Mouse (Mus musculus) central nervous system, embryonic 18 days (tissue): ENCODE results near the gene Serpinh1. TPM values are rescaled to one million over a fixed set of nuclear protein-coding genes. Genes with fewer than 3 reads are reported as not detected.

Experiments used
- polyA plus RNA-seq: library from polyadenylated mRNA; depleted of rRNA; stranded (reverse); fragments of >200 nt; gene quantifications from 2 replicates; pipeline ENCODE4 v1.2.3, GENCODE M21; 2012; rRNA removed

Serpinh1 gene
- 91.7 and 128 TPM in 2 replicates for polyA plus RNA-seq

GRCm38 (mm10) chr7:99352526-99353400 is at the start of gene Serpinh1:
Serpinh1 (minus strand) TSS chr7:99353239.

GRCm38 (mm10) chr7:99381214-99382087 is 28.4 kb upstream of the Serpinh1 start, which contains the start of gene Gdpd5:
Gdpd5 (plus strand) TSS chr7:99381414.

Other genes with a start within 250 kb of the Serpinh1 start
- 12.8 and 13.3 TPM in 2 replicates for gene Uvrag, start 212.1 kb downstream of the Serpinh1 start, polyA plus RNA-seq
- gene Dgat2, start 170.5 kb downstream of the Serpinh1 start, polyA plus RNA-seq = 19.7 and 20.9 TPM in 2 replicates
- gene Mogat2, start 114.6 kb downstream of the Serpinh1 start, polyA plus RNA-seq = 0.31 and 0.72 TPM in 2 replicates
- 148 and 153 TPM in 2 replicates for gene Map6, start 85.8 kb downstream of the Serpinh1 start, polyA plus RNA-seq
- 37.3 and 43.1 TPM in 2 replicates for gene Gdpd5, start 28.2 kb upstream of the Serpinh1 start, polyA plus RNA-seq
- gene Klhl35, start 112.8 kb upstream of the Serpinh1 start, polyA plus RNA-seq = 6.0 and 6.2 TPM in 2 replicates
- gene Rps3, start 130.5 kb upstream of the Serpinh1 start, polyA plus RNA-seq = 799 and 859 TPM in 2 replicates
- 64.8 and 65.7 TPM in 2 replicates for gene Arrb1, start 182.2 kb upstream of the Serpinh1 start, polyA plus RNA-seq